Mouse (Mus musculus) intestine, embryonic 15.5 days (tissue): ENCODE results near the gene Rxfp3. TPM values are rescaled to one million over a fixed set of nuclear protein-coding genes. Genes with fewer than 3 reads are reported as not detected.

Experiments used
- polyA plus RNA-seq: library from polyadenylated mRNA; unstranded; fragments of >200 nt; fragmentation: Nextera tagmentation; extraction: Ambion mirVana; gene quantifications from 2 replicates; pipeline ENCODE4 v1.2.1, GENCODE M21; 2015

The Rxfp3 gene
- polyA plus RNA-seq, 1 experiment from 2014 or later, result 0.05 TPM

Other genes starting within 250 kb of the Rxfp3 start
- gene C1qtnf3, start 85.7 kb downstream of the Rxfp3 start, polyA plus RNA-seq, result 2.2 and 2.6 TPM in 2 replicates
- 20.6 and 21.6 TPM in 2 replicates for gene Amacr, start 56.2 kb downstream of the Rxfp3 start, polyA plus RNA-seq
- not detected in 2 replicates for gene Slc45a2, start 37.3 kb downstream of the Rxfp3 start, polyA plus RNA-seq
- 1.9 and 2.2 TPM in 2 replicates for gene Adamts12, start 26.8 kb upstream of the Rxfp3 start, polyA plus RNA-seq